Mouse (Mus musculus) neural tube, embryonic 11.5 days (tissue): ENCODE data around the gene Lsp1. TPM values are rescaled to one million over a fixed set of nuclear protein-coding genes. Genes with fewer than 3 reads are reported as not detected.
A peak's percentile ranks its signal among the peaks of the same experiment; 100 is the strongest.

Source experiments
- ATAC-seq: fragments of 200-750 bp; cut with Nextera tagmentation; 2 replicates; pipeline ENCODE4 v1.8.0; 2017; ENCODE audit warnings: moderate number of reproducible peaks, mild to moderate bottlenecking, moderate TSS enrichment, moderate library complexity; ENCODE audit not compliant: insufficient read depth, low FRiP score, low TSS enrichment
- DNase-seq: peaks from one replicate; pipeline ENCODE4 v3.0.0-alpha.2; 2015; ENCODE audit warnings: low spot score
- H3K27ac ChIP-seq: fragments of 300-500 bp; sonication (generic); 2 replicates; pipeline ENCODE4 v1.5.1; 2014; ENCODE audit warnings: low read depth, mild to moderate bottlenecking, low read length
- H3K27me3 ChIP-seq: fragments of 300-500 bp; sonication (generic); 2 replicates; pipeline ENCODE4 v1.6.1; 2014; ENCODE audit warnings: mild to moderate bottlenecking, low read length, mixed read lengths; ENCODE audit not compliant: control insufficient read depth, insufficient read depth
- H3K36me3 ChIP-seq: fragments of 300-500 bp; sonication (generic); 2 replicates; pipeline ENCODE4 v1.6.1; 2014; ENCODE audit warnings: mild to moderate bottlenecking, low read length, moderate library complexity, mixed read lengths; ENCODE audit not compliant: control insufficient read depth, insufficient read depth
- H3K4me1 ChIP-seq: fragments of 300-500 bp; sonication (generic); 2 replicates; pipeline ENCODE4 v1.6.1; 2014; ENCODE audit warnings: low read length, mixed read lengths; ENCODE audit not compliant: control insufficient read depth, insufficient read depth
- H3K4me2 ChIP-seq: fragments of 300-500 bp; sonication (generic); 2 replicates; pipeline ENCODE4 v1.6.1; 2014; ENCODE audit warnings: low read depth, mild to moderate bottlenecking, moderate library complexity
- H3K4me3 ChIP-seq: fragments of 300-500 bp; sonication (generic); 2 replicates; pipeline ENCODE4 v1.5.1; 2014; ENCODE audit warnings: low read depth, low read length
- H3K9ac ChIP-seq: fragments of 300-500 bp; sonication (generic); 2 replicates; pipeline ENCODE4 v1.6.1; 2014; ENCODE audit warnings: mild to moderate bottlenecking, low read length
- H3K9me3 ChIP-seq: fragments of 300-500 bp; sonication (generic); 2 replicates; pipeline ENCODE4 v1.6.1; 2016; ENCODE audit warnings: low read length; ENCODE audit not compliant: control insufficient read depth
- WGBS: fragments of 180-500 bp; shearing (Covaris S2); extraction: QIAGEN DNeasy Blood & Tissue Kit; methylation state at CpG from one replicate; pipeline ENCODE4 v1.1.7; 2014; 5-methylcytosine and 5-hydroxymethylcytosine counted together
- polyA plus RNA-seq: library from polyadenylated mRNA; unstranded; fragments of >200 nt; fragmentation: Nextera tagmentation; extraction: Ambion mirVana; gene quantifications from 2 replicates; pipeline ENCODE4 v1.2.1, GENCODE M21; 2014

The Lsp1 gene
- polyA plus RNA-seq, 1 experiment from 2014 or later, result 15.1 TPM

- Histone ChIP-seq H3K4me1 (no peaks in the 10 kb centered on the region), H3K36me3 (no peaks in the 10 kb centered on the region), H3K9me3 (no peaks in the 10 kb centered on the region), H3K4me2 (no peak within 1 kb of the TSS), H3K27me3 (no peaks in the 10 kb centered on the region), H3K27ac (no peak within 1 kb of the TSS), H3K9ac (peak within 1 kb of the TSS; percentile 18), H3K4me3 (no peak within 1 kb of the TSS)
- ATAC-seq, result no peak
- DNase-seq, result no peak
- WGBS, result 76% methylated on average over 9 of the region's 9 CpGs
These were observed 19.0 kb upstream of the Lsp1 start, which contains the start of gene Tnni2 for GRCm38 (mm10) chr7:142441585-142441984. TSS of gene Tnni2 (plus strand) at chr7:142441808.

DNA sequence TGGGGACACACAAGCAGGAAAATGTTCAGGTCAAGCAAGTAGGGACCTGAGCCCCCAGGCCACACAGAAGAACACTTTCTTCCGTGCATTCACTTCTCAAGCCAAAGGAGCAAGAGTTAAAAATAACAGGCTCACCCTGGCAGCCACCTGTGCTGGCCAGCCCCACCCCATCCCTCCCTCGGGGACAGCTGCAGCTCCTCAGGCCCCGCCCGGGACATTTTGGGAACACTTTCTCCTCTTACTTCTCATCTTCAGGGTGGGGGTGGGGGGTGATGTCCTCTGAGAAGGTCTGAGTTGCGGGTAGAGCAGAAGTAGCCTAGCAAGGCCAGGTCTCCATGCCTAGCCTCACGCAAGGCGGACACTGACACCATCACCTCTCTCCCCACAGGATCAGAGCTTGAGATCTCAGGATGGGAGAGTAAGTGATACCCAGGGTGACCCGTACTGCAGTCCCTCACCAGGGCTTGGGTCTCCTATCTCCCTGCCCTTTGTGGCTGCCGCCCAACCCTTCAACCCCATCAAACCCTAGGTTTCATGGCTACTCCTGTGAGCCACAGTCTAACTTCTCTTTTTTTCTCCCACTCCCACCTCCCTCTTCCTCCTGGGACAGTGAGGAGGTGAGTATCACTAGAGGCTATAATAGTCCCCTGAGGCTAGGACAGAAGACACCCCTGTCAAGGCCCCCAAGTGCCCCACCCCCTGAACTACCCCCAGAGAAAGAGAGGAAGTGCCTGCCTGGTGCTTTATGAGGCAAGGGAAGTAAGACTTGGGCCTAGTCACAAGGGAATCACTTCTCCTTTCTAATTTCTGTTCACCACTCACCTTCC lies 18.3 kb upstream of the Lsp1 start:
- Histone ChIP-seq H3K36me3 (no peaks in the 10 kb centered on the region), H3K27me3 (no peaks in the 10 kb centered on the region), H3K27ac (no peak overlapping the region), H3K4me2 (no peak overlapping the region), H3K9ac (no peak overlapping the region; the same call in 1 of the 2 replicates), H3K4me3 (no peak overlapping the region), H3K4me1 (no peaks in the 10 kb centered on the region), H3K9me3 (no peaks in the 10 kb centered on the region)
- ATAC-seq (no peak), DNase-seq (no peak)
- 76% methylated on average over 9 of the region's 9 CpGs for WGBS

GRCm38 (mm10) chr7:142442908-142443420 lies 17.6 kb upstream of the Lsp1 start:
- H3K4me2 ChIP-seq, result no peak overlapping the region
- no peak overlapping the region for H3K9ac ChIP-seq
- ATAC-seq (no peak), DNase-seq (no peak)
- no peak overlapping the region for H3K4me3 ChIP-seq
- 87% methylated on average over 7 of the region's 7 CpGs for WGBS
- no peak overlapping the region for H3K27ac ChIP-seq
- H3K9me3 ChIP-seq, result no peaks in the 10 kb centered on the region
- H3K36me3 ChIP-seq, result no peaks in the 10 kb centered on the region
- H3K27me3 ChIP-seq, result no peaks in the 10 kb centered on the region
- no peaks in the 10 kb centered on the region for H3K4me1 ChIP-seq

- H3K27me3 ChIP-seq, result no peaks in the 10 kb centered on the region
- no peak overlapping the region for H3K9ac ChIP-seq
- no peaks in the 10 kb centered on the region for H3K9me3 ChIP-seq
- no peaks in the 10 kb centered on the region for H3K36me3 ChIP-seq
- WGBS, result 91% methylated on average over 5 of the region's 5 CpGs
- ATAC-seq (no peak), DNase-seq (no peak)
- H3K4me2 ChIP-seq, result no peak overlapping the region
- no peak overlapping the region for H3K4me3 ChIP-seq
- no peaks in the 10 kb centered on the region for H3K4me1 ChIP-seq
- H3K27ac ChIP-seq, result no peak overlapping the region
These were observed 17.1 kb upstream of the Lsp1 start for GRCm38 (mm10) chr7:142443474-142443873.

DNA sequence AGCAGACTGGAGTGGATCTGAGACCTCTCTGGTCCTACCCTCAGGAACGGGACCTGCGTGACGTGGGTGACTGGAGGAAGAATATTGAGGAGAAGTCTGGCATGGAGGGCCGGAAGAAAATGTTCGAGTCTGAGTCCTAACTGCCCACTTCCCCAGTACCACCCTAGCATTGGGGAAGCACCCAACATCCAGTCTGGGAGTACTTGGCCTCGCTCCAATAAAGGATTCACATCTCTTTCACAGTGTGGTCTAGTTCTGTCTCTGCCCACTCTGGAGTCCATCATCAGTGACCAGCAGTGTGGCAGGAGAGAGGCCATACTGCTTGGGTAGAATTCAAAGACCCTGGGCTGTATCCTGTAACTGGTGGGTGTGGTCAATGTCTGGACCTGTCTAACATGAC lies 16.4 kb upstream of the Lsp1 start:
- no peaks in the 10 kb centered on the region for H3K36me3 ChIP-seq
- no peak for DNase-seq
- H3K9me3 ChIP-seq, result no peaks in the 10 kb centered on the region
- H3K4me1 ChIP-seq, result no peaks in the 10 kb centered on the region
- H3K4me2 ChIP-seq, result no peak overlapping the region
- no peak overlapping the region for H3K4me3 ChIP-seq
- no peak overlapping the region for H3K9ac ChIP-seq
- no peak overlapping the region for H3K27ac ChIP-seq
- ATAC-seq, result no peak
- WGBS, result 92% methylated on average over 6 of the region's 6 CpGs
- no peaks in the 10 kb centered on the region for H3K27me3 ChIP-seq

DNA sequence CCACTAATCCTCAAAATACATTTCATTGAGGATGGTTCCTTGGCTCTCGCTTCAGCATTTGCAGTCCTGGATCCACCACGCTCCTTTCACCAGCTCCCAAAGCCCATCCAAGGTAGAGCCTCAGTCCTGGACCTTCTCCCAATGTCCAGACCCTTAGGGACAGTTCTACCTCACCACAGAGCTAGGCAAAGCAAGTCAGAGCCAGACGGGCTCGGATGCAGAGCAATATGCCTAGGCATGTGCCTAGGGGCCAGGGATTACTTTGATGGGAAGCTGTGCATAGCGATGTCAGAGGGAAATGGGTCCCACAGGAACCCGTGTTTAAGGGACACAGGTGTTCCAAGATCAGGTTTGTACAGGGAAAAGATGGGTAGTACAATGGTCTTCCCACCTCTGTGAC lies 15.3 kb upstream of the Lsp1 start:
- DNase-seq, result no peak
- WGBS, result 87% methylated on average over 6 of the region's 6 CpGs
- Histone ChIP-seq H3K4me3 (no peak overlapping the region), H3K27me3 (no peaks in the 10 kb centered on the region), H3K9me3 (no peaks in the 10 kb centered on the region), H3K36me3 (no peaks in the 10 kb centered on the region), H3K4me1 (no peaks in the 10 kb centered on the region), H3K27ac (no peak overlapping the region), H3K4me2 (no peak overlapping the region), H3K9ac (no peak overlapping the region)
- ATAC-seq, result no peak

GRCm38 (mm10) chr7:142446264-142446663 lies 14.3 kb upstream of the Lsp1 start:
- Histone ChIP-seq H3K4me2 (no peak overlapping the region), H3K9me3 (no peaks in the 10 kb centered on the region), H3K4me3 (no peak overlapping the region), H3K27me3 (no peaks in the 10 kb centered on the region), H3K27ac (no peak overlapping the region), H3K36me3 (no peaks in the 10 kb centered on the region), H3K9ac (no peak overlapping the region), H3K4me1 (no peaks in the 10 kb centered on the region)
- no peak for ATAC-seq
- WGBS, result 90% methylated on average over 4 of the region's 4 CpGs
- DNase-seq, result no peak

GRCm38 (mm10) chr7:142449038-142449617 lies 11.5 kb upstream of the Lsp1 start:
- H3K27me3 ChIP-seq, result no peaks in the 10 kb centered on the region
- H3K4me2 ChIP-seq, result no peak overlapping the region
- no peak overlapping the region for H3K4me3 ChIP-seq
- no peak for ATAC-seq
- no peaks in the 10 kb centered on the region for H3K4me1 ChIP-seq
- no peak overlapping the region for H3K27ac ChIP-seq
- no peak for DNase-seq
- H3K36me3 ChIP-seq, result no peaks in the 10 kb centered on the region
- H3K9me3 ChIP-seq, result no peaks in the 10 kb centered on the region
- no peak overlapping the region for H3K9ac ChIP-seq
- 86% methylated on average over 6 of the region's 6 CpGs for WGBS

DNA sequence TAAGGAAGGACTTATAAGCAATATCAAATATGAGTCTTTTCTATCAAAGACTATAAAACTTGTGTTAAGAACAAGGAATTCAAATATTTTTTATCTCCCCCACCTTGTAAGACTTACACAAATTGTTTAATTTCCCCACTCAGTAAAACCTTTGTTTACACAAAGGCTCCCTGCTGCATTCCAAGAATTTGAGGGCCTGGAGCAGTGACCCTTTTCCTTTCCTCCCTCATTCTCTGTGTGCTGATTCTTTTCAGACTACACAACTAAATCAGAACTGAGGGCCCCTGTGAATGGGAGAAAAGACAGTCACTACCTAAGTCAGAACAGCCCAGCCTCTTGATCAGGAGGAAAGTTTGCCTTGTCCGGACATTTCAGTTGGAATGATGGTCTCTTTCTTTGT lies 5.9 kb upstream of the Lsp1 start:
- no peak overlapping the region for H3K27ac ChIP-seq

More for the DNA sequence above, 5.9 kb upstream of the Lsp1 start:
- no peak overlapping the region for H3K9ac ChIP-seq
- H3K27me3 ChIP-seq, result no peaks in the 10 kb centered on the region
- H3K9me3 ChIP-seq, result no peaks in the 10 kb centered on the region
- DNase-seq (no peak), ATAC-seq (no peak)
- 41% methylated on average over 1 of the region's 1 CpGs for WGBS
- no peaks in the 10 kb centered on the region for H3K36me3 ChIP-seq
- H3K4me2 ChIP-seq, result no peak overlapping the region
- H3K4me1 ChIP-seq, result peaks cover 14% of the 10 kb centered on the region
- H3K4me3 ChIP-seq, result no peak overlapping the region
